Mouse (Mus musculus) heart, adult 18-20 months (tissue): Measurements from ENCODE around the gene Nxpe3. TPM values are rescaled to one million over a fixed set of nuclear protein-coding genes. Genes with fewer than 3 reads are reported as not detected.

Experiments
- DNase-seq, 2 experiments: peaks; one replicate each; pipeline ENCODE4 v3.0.0; 2021 to 2022; ENCODE audit warnings: mixed read lengths in 1 of 2
- long read RNA-seq, 2 experiments: library from polyadenylated mRNA; stranded (forward); transcript quantifications; one replicate each; pipeline ENCODE4 v2.0.0; 2021
- total RNA-seq, 2 experiments: library from RNA; stranded (reverse); gene quantifications; 2 replicates each; pipeline ENCODE4 v1.2.3; 2021

Nxpe3 gene
- total RNA-seq = under 1 TPM; 0.40 to 0.93 TPM
- long read RNA-seq, experiment 1 = 0 reads
- long read RNA-seq, experiment 2, partial matches to known transcripts = 0 of 1 reads
- long read RNA-seq, experiment 2, other reads (novel, unspliced or antisense) = 1 of 1 reads

DNA sequence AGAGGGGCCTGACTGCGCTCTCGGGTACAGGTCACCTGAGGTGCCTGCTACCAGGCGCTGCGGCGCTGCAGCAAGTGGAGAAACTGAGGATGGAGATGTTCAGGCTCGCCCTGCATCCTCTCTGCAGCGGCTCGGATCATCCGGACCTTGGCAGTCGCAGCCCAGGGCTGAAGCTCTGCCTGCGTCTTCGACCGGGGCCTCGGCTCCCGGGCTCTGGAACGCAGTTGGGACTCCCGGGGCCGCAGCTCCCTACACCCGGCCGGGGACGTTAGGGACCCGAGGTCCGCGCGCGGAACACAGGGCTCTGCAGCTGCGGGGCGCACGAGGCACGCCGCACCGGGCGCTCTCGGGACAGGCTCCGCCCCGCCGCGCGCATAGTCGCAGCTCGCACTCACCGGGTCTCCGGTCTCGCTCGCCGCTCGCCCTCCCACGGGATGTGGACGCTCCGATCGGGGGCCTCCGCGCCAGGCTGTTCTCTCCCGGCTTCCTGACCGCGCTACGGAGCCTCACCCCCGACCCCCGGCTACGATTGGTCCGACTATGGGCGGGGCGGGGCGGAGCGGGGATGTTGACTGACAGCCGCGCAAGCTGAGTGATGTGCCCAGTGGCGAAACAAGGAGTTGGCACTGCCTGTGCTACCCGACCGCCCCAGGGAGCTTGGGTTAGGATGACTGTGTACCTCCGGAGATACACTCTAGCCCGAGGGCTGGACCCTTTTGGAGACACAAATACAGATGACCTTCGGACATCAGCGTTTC is at the start of gene Nxpe3:
Gene Nxpe3, minus strand, starts transcription at position 393 of the 758 bp plus-strand sequence.
- DNase-seq = peak; percentile 91 to 92

DNA sequence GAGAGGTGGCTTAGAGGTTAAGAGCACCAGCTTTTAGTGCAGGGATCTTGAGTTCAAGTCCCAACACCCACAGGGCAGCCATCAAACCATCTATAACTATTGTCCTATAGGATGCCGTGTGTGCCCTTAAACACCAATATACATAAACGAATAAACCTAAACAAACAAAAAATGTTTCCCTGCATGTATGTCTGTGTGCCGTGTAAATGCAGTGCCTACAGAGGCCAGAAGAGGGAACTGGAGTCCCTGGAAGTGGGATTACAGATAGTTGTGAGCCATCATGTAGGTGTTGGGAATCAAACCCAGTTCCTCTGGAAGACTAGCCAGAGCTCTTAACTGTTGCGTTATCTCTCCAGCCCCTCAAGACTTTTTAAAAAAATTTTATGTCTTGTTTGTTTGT is 45.7 kb upstream of the Nxpe3 start:
- DNase-seq = no peak

DNA sequence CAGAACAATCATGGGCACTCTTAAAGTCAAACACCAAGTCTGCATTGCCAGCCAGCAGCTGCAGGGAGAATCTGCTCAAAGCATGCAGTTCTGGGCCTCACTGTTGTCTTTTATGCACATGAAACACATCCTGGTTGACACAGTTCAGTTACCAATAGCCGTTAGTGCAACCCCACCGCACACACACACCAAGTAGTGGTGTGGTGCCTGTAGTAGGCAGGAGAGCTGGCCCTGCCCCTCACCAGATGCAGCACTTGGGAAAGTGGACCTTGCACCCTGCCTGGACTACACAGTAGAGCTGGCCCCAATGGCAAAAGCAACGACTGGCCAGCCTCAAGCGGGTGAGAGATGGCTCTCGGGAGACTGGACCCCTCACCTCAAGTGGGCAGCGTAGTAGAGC is 44.6 kb upstream of the Nxpe3 start:
- DNase-seq = no peak

DNA sequence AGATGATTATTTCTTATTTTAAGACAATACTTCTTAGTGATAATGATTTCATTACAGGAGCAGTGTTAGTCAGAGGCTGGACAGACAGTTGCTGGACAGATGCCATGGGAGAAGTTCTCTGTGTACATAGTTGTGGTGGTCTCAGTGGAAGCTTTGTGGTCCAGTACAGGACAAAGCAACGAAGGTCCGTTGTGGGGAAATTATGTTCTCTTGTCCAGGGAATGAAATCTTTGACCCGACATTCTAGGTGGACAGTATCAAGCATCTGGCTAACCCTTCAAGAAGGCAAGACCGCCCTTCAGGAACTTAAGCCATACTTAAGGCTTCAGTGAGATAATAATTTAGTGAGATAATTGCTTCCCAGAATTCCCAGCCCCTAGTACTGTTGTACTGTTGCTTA is 43.7 kb upstream of the Nxpe3 start:
- DNase-seq = no peak

DNA sequence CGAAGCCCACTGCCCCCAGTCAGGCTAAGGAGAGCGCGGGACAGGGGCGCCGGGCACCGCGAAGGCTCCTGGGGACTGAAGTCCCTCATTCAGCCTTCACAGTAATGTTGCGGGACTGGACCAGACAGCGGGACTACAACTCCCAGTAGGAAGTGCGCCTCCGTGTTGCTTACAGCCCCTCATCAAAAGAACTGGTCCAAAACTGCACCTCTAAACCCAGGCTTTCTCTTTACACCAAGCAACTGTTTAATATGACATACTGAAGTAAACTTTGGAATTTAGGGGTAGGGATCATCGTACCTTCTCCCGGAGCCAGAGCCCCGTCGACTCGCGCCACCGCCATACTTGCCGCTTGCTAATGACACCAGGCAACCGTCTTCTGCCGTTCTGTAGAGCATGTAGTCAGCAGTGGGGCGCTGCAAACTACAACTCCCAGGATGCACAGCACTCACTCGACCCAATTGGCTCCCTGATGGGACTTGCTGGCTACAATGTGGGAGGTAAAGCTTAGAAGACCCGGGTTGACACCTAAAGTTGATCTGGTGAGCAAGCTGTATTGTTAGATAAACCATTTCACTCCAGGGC is 39.5 kb upstream of the Nxpe3 start, which contains the start of gene Cep97:
Gene Cep97, minus strand, starts transcription at position 403 of the 585 bp plus-strand sequence.
- peak; percentile 94 to 96 for DNase-seq

DNA sequence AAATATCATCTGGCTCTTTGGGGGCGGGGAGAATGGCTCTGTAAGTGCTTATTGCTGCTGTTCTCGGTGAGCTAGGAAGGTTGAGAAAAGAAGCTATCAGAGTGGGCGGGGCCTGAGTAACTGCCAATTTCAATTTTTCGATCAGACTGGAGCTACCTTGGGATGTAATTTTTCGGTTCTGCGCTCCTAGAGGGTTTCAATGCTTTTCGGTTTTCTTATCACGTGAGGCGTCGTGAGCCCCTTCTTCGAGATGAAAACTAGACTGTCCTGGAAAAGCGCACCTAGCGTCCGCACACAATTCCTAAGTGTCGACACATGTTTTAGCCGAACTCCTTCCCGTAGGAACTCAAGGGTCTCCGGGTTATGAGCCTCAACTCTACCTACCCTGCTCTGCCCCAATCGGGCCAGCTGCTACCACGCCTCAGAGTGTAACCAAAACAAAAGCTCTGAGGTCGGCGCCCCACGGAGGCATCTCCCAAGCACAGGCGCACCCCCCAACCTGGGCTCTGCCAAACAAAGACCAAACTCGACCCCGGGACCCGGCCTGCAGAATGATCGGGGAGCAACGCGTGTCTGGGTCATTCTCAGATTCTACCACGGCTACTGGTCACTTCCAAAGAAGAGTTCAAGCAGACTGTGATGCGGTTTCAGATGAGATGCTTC is 38.7 kb upstream of the Nxpe3 start:
- DNase-seq = peak in 1 of 2 experiments; percentile 18

DNA sequence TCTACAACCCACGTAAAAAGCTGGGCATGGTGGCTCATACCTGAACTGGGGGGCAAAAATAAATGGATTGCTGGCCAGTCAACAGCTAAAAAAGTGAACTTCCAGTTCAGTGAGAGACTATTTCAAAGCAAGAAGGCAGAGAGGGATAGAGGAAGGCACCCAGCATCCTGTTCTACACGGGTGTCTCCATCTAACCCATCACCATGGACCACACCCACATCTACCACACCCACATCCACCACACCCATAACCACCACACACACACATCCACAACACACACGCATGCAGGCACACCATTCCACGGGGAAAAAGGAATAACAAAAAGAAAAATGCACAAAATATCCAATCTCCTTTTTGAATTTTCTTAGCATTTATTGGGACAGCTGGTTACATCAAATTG is 28.9 kb upstream of the Nxpe3 start:
- no peak for DNase-seq

DNA sequence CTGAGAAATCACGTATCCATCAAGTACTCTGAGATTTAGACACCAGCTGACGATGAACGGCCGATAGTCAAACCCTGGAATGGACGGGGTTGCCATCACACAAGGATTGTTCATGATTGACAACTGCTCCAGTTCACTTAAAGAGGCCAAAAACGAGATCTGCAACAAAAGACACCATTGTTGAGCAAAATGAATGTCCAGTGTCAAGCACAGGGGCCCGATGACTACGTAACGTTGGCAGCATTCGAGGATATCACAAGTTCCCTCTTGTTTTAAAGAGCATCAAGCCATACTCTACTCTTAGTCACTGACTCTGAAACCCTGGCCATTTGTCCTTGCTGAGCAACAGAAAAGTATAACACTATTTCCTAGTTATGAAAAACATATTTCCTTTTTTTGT is 27.0 kb upstream of the Nxpe3 start:
- DNase-seq = no peak

DNA sequence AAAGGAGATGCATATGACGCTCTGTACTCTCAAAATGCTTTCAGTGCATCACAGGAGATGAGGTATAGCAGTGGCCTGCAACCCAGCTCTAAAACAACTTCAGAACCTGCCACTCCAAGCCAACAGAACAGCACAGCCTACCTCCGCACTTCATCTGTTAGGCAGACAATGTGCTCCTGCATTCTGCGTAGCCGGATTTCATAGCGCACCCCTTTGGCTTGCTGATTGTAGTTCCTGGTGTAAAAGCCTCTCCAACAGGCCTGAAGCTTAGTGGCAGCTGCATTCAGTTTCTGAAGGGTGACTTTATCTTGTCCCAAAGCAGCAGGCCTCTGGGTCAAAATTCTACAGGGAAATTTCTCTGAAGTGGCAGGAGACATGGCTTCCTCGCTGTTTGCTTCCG is 19.6 kb upstream of the Nxpe3 start:
- DNase-seq = no peak

DNA sequence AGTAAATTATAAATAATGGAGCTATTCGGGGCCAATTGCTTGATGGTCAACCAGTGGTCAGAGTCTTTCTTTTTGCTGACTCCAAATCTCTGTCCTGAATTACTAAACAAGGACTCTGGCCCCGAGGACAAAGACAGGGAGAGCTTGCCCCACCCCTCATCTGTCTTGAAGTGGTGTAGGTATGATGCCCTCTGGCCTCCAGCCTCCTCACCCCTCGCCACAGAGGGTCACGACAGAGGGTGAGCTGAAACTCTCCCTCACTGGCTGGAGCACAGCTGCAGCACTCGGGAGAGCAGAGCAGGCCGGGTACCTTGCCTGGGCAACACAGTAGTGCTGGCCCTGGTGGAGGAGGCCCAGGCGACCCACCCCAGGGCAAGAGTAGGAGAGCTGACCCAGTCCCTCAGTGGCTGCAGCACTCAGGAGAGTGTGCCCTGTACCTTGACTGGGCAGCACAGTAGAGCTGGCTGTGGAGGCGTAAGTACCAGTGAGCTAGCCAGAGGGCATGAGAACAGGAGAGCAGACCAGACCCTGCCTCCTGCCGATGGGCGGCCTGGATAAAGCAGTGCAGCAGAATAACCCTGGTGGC is 15.2 kb upstream of the Nxpe3 start:
- DNase-seq = no peak

DNA sequence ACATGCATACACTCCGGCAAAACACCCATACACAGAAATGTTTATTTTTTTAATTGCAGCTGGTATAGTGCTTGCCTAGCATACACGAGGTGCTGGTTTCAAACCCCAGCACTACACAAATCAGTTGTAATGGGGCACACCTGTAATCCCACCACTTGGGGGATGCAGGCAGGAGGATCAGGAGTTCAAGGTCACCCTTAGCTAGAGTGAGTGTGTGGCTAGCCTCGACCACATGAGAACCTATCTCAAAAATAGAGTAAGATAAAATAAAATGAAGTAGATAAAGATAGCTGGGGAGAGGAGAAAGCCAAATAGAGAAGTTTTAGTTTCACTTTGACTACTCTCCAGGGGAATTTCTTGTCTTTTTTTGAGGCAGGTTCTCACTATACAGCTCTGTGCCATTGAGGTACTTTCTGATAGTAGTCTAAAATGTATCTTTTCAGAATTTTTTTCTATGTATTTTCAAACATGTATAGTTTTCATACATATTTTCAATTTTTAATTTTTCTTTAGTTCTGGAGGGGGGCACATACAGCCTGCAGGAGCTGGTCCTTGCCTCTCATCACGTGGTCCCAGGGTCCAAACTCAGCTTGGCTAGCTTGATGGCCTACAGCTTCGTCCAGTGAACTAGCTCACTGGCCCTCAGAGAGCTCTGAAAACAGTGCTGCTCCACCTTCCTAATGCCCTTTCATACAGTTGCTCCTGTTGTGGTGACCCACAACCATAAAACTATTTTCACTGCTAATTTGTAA is 12.0 kb upstream of the Nxpe3 start:
- DNase-seq = no peak

DNA sequence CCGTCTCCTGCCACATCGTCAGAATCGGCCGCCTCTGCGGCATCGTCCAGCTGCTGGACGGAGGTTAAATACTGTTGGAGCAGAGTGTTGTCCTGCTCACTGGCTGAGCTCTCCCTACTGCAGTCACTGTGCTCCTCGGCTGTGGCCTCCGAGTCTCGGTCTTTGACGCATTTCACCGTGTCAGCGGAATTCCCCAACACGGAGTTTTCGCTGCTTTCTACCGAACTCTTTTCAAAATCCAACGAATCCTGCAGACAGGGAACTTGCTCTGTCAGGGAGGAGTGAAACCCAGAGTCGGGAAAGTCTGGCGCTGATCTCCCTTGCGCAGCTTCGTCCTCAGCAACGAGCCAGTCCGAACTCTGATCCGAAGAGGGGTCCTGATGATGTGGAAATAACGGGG is 10.3 kb upstream of the Nxpe3 start:
- DNase-seq = no peak

DNA sequence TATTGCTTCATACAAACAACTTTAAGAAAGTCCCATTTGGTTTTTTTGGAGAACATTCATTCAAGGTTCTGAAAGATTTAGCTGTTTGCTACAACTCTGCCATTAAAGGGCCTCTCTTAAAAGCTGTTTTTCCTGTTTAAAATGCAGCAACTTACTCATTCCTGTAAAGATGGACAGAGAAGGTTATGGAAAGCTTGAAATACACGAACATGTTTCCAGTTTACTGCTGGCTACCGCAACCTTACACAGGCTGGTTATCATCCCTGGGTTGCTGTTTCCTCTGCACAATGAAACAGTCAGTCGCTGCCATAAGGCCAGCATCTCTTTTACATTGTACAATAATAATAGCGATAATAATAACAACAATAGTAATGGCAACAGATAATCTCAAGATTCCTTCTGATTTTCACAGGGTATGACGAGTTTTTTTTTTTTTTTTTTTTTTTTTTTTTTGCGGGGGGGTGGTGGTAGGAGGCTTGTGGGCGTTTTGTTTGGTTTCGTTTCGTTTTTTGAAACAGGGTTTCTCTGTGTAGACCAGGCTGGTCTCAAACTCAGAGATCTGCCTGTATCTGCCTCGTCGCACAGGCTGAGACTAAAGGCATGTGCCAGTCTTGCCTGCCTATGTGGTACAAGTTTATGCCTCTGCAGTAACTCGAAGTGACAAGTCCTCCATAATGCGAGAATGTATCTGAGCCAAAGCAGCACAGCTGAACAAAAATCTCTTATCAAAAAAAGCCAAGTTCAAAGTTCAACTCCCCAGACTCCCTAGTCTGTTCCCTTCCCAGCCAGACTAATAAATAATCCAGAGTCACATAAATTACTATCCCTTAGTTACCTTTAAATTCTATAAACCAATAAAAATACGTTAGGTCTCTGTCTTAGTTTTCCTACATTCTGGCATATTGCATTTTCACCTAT is 7.0 kb upstream of the Nxpe3 start:
- DNase-seq = no peak

DNA sequence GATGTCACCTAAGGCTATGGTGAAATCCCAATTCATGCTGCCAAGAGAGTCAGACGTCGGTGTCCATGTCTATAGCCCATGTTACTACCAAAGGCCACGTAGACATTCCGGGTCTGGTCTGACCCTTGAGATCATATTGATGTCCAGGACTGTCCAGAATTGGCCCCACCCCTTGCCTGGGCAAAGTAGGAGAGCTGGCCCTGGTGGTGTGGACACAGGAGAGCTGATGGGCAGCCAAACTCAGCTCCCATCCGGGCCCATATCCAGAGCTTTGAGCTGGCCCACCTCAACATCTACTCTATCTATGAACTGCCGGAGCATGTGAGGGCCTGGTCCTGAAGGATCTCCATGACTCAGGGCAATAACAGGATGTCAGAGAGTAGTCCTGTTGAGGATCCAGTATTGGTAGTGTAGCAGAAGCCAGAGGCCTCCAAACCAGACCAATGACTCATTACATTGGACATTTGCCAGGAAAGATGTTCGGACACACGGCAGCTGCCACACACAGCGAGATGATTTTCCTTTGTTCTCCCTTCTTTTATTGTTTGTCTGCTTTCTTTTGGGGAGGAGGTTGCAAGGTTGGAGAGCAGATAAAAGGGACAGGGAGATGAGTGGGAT is 3.4 kb upstream of the Nxpe3 start:
- DNase-seq = peak; percentile 21 to 27

DNA sequence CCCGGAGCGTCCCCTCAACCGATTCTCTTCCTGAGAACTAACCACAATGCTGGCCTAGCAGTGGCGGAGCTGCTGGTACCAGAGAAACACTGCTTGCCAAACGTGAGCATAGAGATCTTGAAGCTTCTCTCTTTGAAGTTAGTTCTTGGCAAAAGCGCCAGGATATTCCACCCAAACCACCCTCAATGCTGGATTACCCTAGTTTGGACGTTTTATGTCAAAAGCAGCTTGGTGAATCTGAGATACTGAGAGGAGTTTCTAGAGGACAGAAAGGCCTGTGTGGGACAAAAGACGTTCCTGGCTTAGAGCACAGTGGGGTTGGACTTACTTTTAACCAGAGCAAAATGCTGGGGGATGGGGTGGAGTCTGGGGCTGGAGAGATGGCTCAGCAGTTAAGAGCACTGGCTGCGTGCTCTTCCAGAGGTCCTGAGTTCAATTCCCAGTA is 588 bp upstream of the Nxpe3 start:
- DNase-seq = no peak

DNA sequence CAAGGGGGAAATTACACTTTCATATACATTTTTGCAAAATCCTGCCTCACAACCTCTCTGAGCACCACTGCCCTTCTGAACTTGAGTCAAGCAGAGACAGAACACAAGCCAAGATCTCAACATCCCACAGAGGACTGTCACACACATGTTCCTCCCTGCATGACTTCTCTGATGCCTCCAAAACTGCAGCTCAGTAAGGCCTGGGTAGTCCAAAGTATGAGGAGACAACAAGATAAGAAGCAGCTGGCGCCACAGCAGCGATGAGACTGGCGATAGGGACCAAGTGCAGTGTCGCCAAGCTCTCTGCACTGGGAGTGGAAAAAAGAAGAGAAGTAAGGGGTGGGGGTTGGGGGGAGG is 571 bp downstream of the Nxpe3 start:
- DNase-seq = no peak

DNA sequence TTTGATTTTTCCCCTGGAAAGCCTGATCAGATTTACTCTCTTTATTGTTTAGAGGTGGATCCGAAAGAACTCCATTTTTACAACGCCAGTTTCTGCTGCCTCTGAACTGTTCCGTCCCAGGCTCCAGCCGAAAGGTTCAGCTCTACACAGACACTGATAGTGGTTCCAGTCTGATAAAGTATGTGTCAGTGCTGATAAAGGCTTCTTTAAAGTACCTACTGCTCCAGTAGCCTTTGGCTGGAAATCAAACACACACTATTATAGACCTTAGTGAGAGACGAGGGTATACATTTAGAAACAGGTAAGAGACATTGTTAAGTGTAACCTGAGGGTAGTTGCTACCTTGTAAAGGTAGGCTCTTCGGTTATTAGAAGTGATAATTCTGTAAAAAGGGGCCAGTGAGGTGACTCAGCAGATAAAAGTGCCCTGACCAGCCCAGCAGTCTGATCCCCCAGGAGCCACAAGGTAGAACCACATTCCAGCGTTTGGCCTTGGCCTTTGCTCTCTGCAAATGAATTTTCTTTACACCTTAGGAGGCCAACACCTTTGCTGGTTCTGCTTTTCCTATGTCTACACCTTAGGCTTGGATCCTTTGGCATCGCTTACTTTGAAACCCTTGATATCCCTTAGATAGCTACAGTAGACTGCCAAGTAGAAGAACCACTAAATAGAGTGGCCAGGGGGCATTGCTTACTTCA is 1.5 kb downstream of the Nxpe3 start:
- DNase-seq = no peak

DNA sequence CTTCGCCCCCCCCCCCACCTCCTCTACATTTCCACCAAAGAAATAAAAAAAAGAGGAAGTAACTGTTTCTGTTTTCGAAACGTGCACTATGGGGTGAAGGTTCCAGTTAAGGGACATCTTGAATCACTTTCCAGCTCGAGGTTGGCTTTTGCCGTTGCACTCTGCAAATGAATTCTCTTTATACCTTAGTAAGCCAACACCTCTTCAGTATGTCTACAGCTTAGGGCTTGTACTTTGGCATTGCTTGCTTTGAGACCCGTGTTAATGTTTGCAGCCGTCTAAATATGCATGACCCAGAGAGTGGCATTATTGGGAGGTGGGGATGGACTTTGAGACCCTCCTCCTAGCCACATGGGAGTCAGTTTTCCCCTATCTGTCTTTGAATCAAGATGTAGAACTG is 2.6 kb downstream of the Nxpe3 start:
- no peak for DNase-seq

DNA sequence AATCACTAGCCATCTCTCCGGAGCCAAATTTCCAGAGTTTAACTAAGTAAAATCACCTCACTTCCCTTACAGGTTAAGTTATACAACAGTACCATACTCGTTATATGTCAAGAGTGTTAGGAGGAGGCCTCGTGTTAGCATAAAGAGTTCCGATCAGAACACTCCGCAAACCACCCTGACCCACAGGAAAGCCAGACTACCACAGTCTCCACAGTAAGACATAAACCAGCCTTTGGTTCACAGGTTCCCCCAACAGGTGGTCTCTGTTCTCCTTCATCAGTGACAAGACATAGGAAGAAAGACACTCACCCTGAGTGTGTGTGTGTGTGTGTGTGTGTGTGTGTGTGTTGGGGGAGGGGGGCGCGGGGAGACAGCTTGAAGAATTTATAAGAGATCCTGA is 3.7 kb downstream of the Nxpe3 start:
- no peak for DNase-seq
